Mouse (Mus musculus): ENCODE measurements around the gene Add3. TPM values are rescaled to one million over a fixed set of nuclear protein-coding genes. Genes with fewer than 3 reads are reported as not detected.

The Add3 gene
- polyA plus RNA-seq, 1 experiment from 2014 or later: 85.5 TPM

DNA sequence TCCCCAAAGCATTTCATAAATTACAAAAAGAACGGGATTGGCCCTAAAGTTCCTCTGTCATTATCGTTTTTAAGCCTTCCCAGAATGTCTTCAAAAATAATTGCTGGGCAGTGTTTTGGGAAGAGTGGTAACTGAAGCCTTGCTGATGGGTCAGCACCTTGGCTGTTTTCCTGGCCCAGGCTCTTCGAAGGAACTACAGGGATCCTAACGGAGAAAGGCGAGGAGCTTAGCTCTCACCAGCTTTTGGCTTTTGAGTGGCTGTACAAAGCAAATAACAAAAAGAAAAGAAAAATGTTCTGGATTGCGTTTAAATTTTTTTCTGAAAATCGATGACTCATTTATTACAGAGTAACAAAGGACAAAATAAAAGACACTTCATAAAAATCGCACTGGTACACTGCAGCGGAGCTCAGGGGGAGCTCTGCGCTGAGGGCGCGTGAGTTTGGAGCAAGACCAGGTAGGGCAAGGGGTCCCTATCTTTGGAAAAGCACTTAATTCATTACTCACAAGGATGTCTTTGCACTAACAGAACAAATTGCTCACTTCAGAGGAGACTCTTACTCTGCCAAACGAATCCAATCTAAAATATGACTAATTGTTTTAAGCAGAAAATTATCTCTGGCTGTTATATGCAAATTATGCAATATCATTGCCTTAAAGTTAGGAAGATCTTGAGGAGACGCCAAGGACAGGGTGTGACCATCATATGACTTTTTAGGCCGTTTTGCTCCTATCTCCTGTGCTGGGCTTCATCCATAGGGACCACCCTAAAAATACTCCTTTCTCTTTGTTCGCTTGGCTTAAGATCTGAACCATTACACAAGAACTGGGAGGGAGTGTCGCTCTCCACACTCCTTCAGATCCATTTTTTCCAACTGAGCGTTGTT, 32.6 kb upstream of the Add3 start:
- H3K27me3 ChIP-seq (ENCODE audit: control insufficient read depth, insufficient read depth, low read length): no peaks in the 10 kb centered on the region

DNA sequence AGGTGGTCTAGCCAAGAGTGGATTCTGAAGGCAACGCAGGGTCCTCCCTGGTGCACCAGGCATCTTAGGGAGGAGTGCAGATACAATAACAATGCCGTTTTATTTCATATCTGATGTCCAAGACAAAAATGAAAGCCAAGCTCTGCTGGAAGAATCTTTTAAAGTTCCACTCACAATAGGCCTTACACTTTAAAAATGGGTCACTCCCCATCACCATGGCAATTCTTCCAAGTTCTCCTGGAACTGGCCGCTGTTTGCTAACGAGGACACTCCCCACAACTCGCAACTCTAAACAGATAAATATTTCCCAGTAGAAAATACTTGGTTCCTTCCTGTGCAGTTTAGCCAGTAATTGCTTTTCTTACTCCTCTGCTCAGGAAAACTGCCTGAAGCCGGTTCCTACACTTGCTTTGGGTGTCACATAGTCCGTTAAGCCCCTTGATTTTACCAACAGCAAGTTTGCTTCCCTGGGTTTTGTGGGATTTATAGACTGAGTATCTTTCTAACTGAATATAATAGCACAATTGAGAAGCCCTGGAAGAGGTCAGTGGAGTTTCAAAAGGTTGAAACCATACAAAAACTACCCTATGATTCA, 28.1 kb upstream of the Add3 start:
- Histone ChIP-seq H3K27ac (ENCODE audit: low read length) (no peak overlapping the region), H3K9me3 (ENCODE audit: control insufficient read depth, low read depth, low read length) (peaks cover 2% of the 10 kb centered on the region; the same call in 1 of the 2 replicates), H3K36me3 (ENCODE audit: control insufficient read depth, insufficient read depth, low read length) (no peaks in the 10 kb centered on the region), H3K4me1 (ENCODE audit: control insufficient read depth, insufficient read depth, low read length) (0 out of 2 replicates have a peak, but pooled peaks cover 3% of the 10 kb centered on the region), H3K27me3 (ENCODE audit: control insufficient read depth, insufficient read depth, low read length) (no peaks in the 10 kb centered on the region), H3K9ac (replicated peaks; ENCODE audit: low read depth, low read length) (no peak overlapping the region), H3K4me2 (replicated peaks; ENCODE audit: low read depth, low read length) (no peak overlapping the region), H3K4me3 (ENCODE audit: low read depth, low read length) (no peak overlapping the region)
- no peak for ATAC-seq (ENCODE audit: insufficient number of reproducible peaks, insufficient read depth, low FRiP score, low read depth)
- WGBS: 64% methylated on average over 7 of the region's 7 CpGs

More for the DNA sequence above, 32.6 kb upstream of the Add3 start:
- ATAC-seq (ENCODE audit: insufficient number of reproducible peaks, insufficient read depth, low FRiP score, low read depth): no peak
- 0 out of 2 replicates have a peak, but pooled peaks cover 8% of the 10 kb centered on the region for H3K4me1 ChIP-seq (ENCODE audit: control insufficient read depth, insufficient read depth, low read length)
- H3K27ac ChIP-seq (ENCODE audit: low read length): no peak overlapping the region
- H3K4me3 ChIP-seq (ENCODE audit: low read depth, low read length): no peak overlapping the region
- no peak overlapping the region for H3K9ac ChIP-seq (replicated peaks; ENCODE audit: low read depth, low read length)
- H3K36me3 ChIP-seq (ENCODE audit: control insufficient read depth, insufficient read depth, low read length): no peaks in the 10 kb centered on the region
- 75% methylated on average over 18 of the region's 18 CpGs for WGBS
- no peak overlapping the region for H3K4me2 ChIP-seq (replicated peaks; ENCODE audit: low read depth, low read length)
- H3K9me3 ChIP-seq (ENCODE audit: control insufficient read depth, low read depth, low read length): no peaks in the 10 kb centered on the region

DNA sequence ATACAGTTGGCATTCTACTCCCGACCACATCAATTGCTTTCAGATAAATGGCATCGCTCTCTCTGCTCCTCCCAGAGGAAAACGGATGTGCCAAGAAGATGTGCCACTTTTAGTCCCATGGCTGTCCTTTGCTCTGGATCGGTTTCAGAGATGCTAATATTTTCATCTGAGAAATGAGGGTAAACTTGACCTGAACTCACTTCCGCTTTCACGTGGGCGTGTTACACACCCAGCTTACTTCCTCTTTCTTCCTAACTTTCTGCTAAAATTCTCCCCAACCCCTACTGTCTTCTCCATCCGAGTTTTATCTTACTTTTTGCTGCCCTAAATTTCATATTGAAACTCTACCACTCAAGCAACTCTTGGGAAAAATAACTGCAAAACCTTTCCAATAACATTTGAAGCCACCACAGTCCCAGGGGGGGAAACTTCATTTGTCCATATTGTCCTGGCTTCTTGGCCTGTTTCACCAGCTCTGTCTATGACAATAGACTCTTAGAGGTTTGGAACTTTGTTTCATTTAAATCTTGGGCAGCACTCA, 20.9 kb upstream of the Add3 start:
- WGBS: 82% methylated on average over 8 of the region's 8 CpGs
- Histone ChIP-seq H3K4me1 (ENCODE audit: control insufficient read depth, insufficient read depth, low read length) (no peaks in the 10 kb centered on the region), H3K27me3 (ENCODE audit: control insufficient read depth, insufficient read depth, low read length) (no peaks in the 10 kb centered on the region), H3K9me3 (ENCODE audit: control insufficient read depth, low read depth, low read length) (peaks cover 5% of the 10 kb centered on the region; the same call in 1 of the 2 replicates), H3K36me3 (ENCODE audit: control insufficient read depth, insufficient read depth, low read length) (no peaks in the 10 kb centered on the region), H3K27ac (ENCODE audit: low read length) (no peak overlapping the region), H3K4me2 (replicated peaks; ENCODE audit: low read depth, low read length) (no peak overlapping the region), H3K9ac (replicated peaks; ENCODE audit: low read depth, low read length) (no peak overlapping the region), H3K4me3 (ENCODE audit: low read depth, low read length) (no peak overlapping the region)
- no peak for ATAC-seq (ENCODE audit: insufficient number of reproducible peaks, insufficient read depth, low FRiP score, low read depth)

- H3K36me3 ChIP-seq (ENCODE audit: control insufficient read depth, insufficient read depth, low read length): no peaks in the 10 kb centered on the region
- no peak overlapping the region for H3K4me2 ChIP-seq (replicated peaks; ENCODE audit: low read depth, low read length)
- no peak for ATAC-seq (ENCODE audit: insufficient number of reproducible peaks, insufficient read depth, low FRiP score, low read depth)
- 74% methylated on average over 3 of the region's 3 CpGs for WGBS
- H3K27ac ChIP-seq (ENCODE audit: low read length): no peak overlapping the region
- no peaks in the 10 kb centered on the region for H3K4me1 ChIP-seq (ENCODE audit: control insufficient read depth, insufficient read depth, low read length)
- H3K4me3 ChIP-seq (ENCODE audit: low read depth, low read length): no peak overlapping the region
- peaks cover 5% of the 10 kb centered on the region; the same call in 1 of the 2 replicates for H3K9me3 ChIP-seq (ENCODE audit: control insufficient read depth, low read depth, low read length)
- H3K9ac ChIP-seq (replicated peaks; ENCODE audit: low read depth, low read length): no peak overlapping the region
- no peaks in the 10 kb centered on the region for H3K27me3 ChIP-seq (ENCODE audit: control insufficient read depth, insufficient read depth, low read length)
Measured at GRCm38 (mm10) chr19:53120483-53120882, 19.8 kb upstream of the Add3 start.

- no peaks in the 10 kb centered on the region for H3K4me1 ChIP-seq (ENCODE audit: control insufficient read depth, insufficient read depth, low read length)
Measured at GRCm38 (mm10) chr19:53122641-53123241, 17.5 kb upstream of the Add3 start.

DNA sequence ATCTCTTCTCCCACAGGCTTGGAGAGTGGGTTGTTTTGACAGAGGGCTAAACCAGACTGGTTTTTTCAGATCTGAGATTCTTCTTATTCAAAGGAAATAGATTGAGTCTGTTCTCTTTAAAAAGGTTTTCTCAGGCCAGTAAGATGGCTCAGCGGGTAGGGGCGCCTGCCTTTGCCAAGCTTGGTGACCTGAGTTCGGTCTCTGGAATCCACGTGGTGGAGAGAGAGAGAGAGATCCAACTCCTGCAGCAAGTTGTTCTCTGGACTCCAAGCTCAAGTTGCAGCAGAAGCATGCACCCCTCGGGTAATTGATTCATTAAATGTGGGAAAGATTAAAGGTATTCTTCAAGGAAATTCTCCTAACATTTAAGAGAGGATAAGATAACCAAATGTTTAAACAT, 16.9 kb upstream of the Add3 start:
- Histone ChIP-seq H3K9ac (replicated peaks; ENCODE audit: low read depth, low read length) (no peak overlapping the region), H3K4me2 (replicated peaks; ENCODE audit: low read depth, low read length) (no peak overlapping the region), H3K9me3 (ENCODE audit: control insufficient read depth, low read depth, low read length) (no peaks in the 10 kb centered on the region), H3K4me3 (ENCODE audit: low read depth, low read length) (no peak overlapping the region), H3K27ac (ENCODE audit: low read length) (no peak overlapping the region), H3K36me3 (ENCODE audit: control insufficient read depth, insufficient read depth, low read length) (no peaks in the 10 kb centered on the region), H3K27me3 (ENCODE audit: control insufficient read depth, insufficient read depth, low read length) (no peaks in the 10 kb centered on the region), H3K4me1 (ENCODE audit: control insufficient read depth, insufficient read depth, low read length) (no peaks in the 10 kb centered on the region)
- WGBS: 50% methylated on average over 5 of the region's 5 CpGs
- no peak for ATAC-seq (ENCODE audit: insufficient number of reproducible peaks, insufficient read depth, low FRiP score, low read depth)

More at GRCm38 (mm10) chr19:53122641-53123241, 17.5 kb upstream of the Add3 start:
- no peaks in the 10 kb centered on the region for H3K27me3 ChIP-seq (ENCODE audit: control insufficient read depth, insufficient read depth, low read length)
- H3K4me3 ChIP-seq (ENCODE audit: low read depth, low read length): no peak overlapping the region
- no peak overlapping the region for H3K27ac ChIP-seq (ENCODE audit: low read length)
- H3K36me3 ChIP-seq (ENCODE audit: control insufficient read depth, insufficient read depth, low read length): no peaks in the 10 kb centered on the region
- no peak overlapping the region for H3K4me2 ChIP-seq (replicated peaks; ENCODE audit: low read depth, low read length)
- no peak overlapping the region for H3K9ac ChIP-seq (replicated peaks; ENCODE audit: low read depth, low read length)
- H3K9me3 ChIP-seq (ENCODE audit: control insufficient read depth, low read depth, low read length): no peaks in the 10 kb centered on the region
- no peak for ATAC-seq (ENCODE audit: insufficient number of reproducible peaks, insufficient read depth, low FRiP score, low read depth)
- WGBS: 56% methylated on average over 6 of the region's 6 CpGs

- H3K27ac ChIP-seq (ENCODE audit: low read length): no peak overlapping the region
- H3K27me3 ChIP-seq (ENCODE audit: control insufficient read depth, insufficient read depth, low read length): no peaks in the 10 kb centered on the region
- no peak overlapping the region for H3K9ac ChIP-seq (replicated peaks; ENCODE audit: low read depth, low read length)
- WGBS: 77% methylated on average over 2 of the region's 2 CpGs
- H3K9me3 ChIP-seq (ENCODE audit: control insufficient read depth, low read depth, low read length): no peaks in the 10 kb centered on the region
- ATAC-seq (ENCODE audit: insufficient number of reproducible peaks, insufficient read depth, low FRiP score, low read depth): no peak
- H3K36me3 ChIP-seq (ENCODE audit: control insufficient read depth, insufficient read depth, low read length): no peaks in the 10 kb centered on the region
- H3K4me2 ChIP-seq (replicated peaks; ENCODE audit: low read depth, low read length): no peak overlapping the region
- H3K4me3 ChIP-seq (ENCODE audit: low read depth, low read length): no peak overlapping the region
- H3K4me1 ChIP-seq (ENCODE audit: control insufficient read depth, insufficient read depth, low read length): peaks cover 9% of the 10 kb centered on the region; the same call in 1 of the 2 replicates
Measured at GRCm38 (mm10) chr19:53125679-53126078, 14.6 kb upstream of the Add3 start.

DNA sequence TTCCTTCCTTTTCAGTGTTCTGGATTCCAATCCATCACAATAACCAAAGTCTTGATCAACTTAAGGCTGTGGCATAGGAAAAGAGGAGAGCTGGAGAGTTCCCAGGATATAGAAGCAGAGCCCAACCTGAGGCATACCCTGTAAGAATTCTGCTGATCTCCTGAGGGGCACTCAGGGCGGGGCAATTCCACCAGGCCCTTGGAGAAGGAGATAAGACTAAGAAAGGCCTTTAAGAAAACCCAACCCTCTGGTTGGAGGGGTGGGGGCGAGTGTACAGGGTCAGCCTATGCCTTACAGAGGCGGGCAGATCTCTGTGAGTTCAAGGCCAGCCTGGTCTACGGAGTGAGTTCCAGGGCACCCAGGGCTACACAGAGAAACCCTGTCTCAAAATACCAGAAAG, 13.7 kb upstream of the Add3 start:
- H3K36me3 ChIP-seq (ENCODE audit: control insufficient read depth, insufficient read depth, low read length): no peaks in the 10 kb centered on the region
- ATAC-seq (ENCODE audit: insufficient number of reproducible peaks, insufficient read depth, low FRiP score, low read depth): no peak
- peaks cover 9% of the 10 kb centered on the region; the same call in 1 of the 2 replicates for H3K4me1 ChIP-seq (ENCODE audit: control insufficient read depth, insufficient read depth, low read length)
- no peak overlapping the region for H3K9ac ChIP-seq (replicated peaks; ENCODE audit: low read depth, low read length)
- H3K9me3 ChIP-seq (ENCODE audit: control insufficient read depth, low read depth, low read length): no peaks in the 10 kb centered on the region
- no peak overlapping the region for H3K27ac ChIP-seq (ENCODE audit: low read length)
- H3K4me3 ChIP-seq (ENCODE audit: low read depth, low read length): no peak overlapping the region
- H3K27me3 ChIP-seq (ENCODE audit: control insufficient read depth, insufficient read depth, low read length): no peaks in the 10 kb centered on the region
- H3K4me2 ChIP-seq (replicated peaks; ENCODE audit: low read depth, low read length): no peak overlapping the region
- WGBS: 86% methylated on average over 4 of the region's 4 CpGs
